Mouse (Mus musculus): Measurements from ENCODE around the gene Nxpe4. TPM values are rescaled to one million over a fixed set of nuclear protein-coding genes. Genes with fewer than 3 reads are reported as not detected.

Nxpe4 gene
- polyA plus RNA-seq, 1 experiment, result 0.60 TPM

DNA sequence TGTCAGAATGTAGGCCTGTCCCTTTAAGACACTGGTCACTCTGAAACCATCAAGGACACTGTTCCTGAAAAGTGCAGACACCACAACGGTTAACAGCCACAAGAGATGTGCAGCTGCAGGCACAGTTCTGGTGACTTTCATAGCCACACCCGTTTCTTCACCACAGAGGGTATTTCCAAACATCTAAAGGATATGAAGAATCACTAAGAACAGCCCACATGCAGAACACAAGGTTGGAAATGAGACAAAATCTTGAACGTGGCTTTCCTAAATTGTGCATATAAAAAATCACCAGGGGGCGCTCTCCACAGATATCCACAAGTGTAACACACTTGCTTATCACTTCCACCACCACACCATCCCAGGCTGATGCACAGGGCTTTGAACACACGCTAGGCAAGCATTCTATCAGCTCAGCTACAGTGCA, 286.0 kb downstream of the Nxpe4 start:
- Histone ChIP-seq H3K36me3 (ENCODE audit: control insufficient read depth, insufficient read depth, low read length) (no peaks in the 10 kb centered on the region), H3K27ac (ENCODE audit: insufficient read depth, low read depth, low read length) (no peak overlapping the region)

More for the DNA sequence above, 286.0 kb downstream of the Nxpe4 start:
- Histone ChIP-seq H3K4me1 (ENCODE audit: control insufficient read depth, insufficient read depth, insufficient read length, low read length) (no peaks in the 10 kb centered on the region; the same call in 1 of the 2 replicates), H3K27me3 (ENCODE audit: control insufficient read depth, insufficient read depth, low read length) (no peaks in the 10 kb centered on the region), H3K4me3 (ENCODE audit: low read depth, low read length) (no peak overlapping the region)
- TF ChIP-seq POLR2A (IDR thresholded peaks at IDR 0.05; ENCODE audit: low read depth, low read length) (no peak), CTCF (IDR thresholded peaks at IDR 0.05; ENCODE audit: extremely low read depth, insufficient read length, insufficient replicate concordance, low read depth, low read length) (peak; percentile 56; the same call in 1 of the 2 replicates)
- WGBS, result 28% methylated on average over 5 of the region's 5 CpGs

Other genes with a start within 250 kb of the Nxpe4 start
- 0.52 TPM in 1 of 2 replicates, not detected in the other for gene Nxpe2, start 191.4 kb downstream of the Nxpe4 start, polyA plus RNA-seq (2012; rRNA removed)